Mouse (Mus musculus): ENCODE results near the gene Gbf1. TPM values are rescaled to one million over a fixed set of nuclear protein-coding genes. Genes with fewer than 3 reads are reported as not detected.
A peak's percentile ranks its signal among the peaks of the same experiment; 100 is the strongest.

Gene Gbf1
- polyA plus RNA-seq, 1 experiment from 2014 or later, result 18.3 TPM

DNA sequence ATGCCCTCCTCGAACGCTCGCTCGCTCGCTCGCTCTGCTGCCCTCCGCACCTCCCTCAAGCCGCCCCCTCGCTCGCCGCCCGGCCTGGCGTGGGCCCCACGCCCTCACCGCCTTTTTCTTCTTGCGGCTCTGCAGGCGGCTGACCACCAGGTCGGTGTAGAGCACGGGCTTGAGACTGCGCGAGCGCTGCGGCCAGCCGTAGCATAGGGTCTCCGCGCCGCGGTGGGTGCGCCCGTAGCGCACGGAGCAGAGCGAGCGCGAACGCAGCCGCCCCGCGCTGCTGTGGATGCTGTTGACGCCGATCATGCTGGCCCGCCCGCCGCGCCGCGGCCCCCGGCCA is 165.2 kb downstream of the Gbf1 start:
- peak overlapping the region; percentile 66 for H3K4me2 ChIP-seq
- peak overlapping the region; percentile 44 for H3K4me3 ChIP-seq (replicated peaks)
- peaks cover 97% of the 10 kb centered on the region for H3K27me3 ChIP-seq
- no peaks in the 10 kb centered on the region for H3K36me3 ChIP-seq (replicated peaks)
- no peak overlapping the region for H3K27ac ChIP-seq (replicated peaks)
- no peaks in the 10 kb centered on the region for H3K9me3 ChIP-seq (replicated peaks)
- H3K9ac ChIP-seq, result no peak overlapping the region
- no peak for ATAC-seq (ENCODE audit: insufficient read depth)
- H3K4me1 ChIP-seq (replicated peaks), result peaks cover 67% of the 10 kb centered on the region
- 1% methylated on average over 47 of the region's 48 CpGs for WGBS (ENCODE audit: insufficient replicate concordance)

DNA sequence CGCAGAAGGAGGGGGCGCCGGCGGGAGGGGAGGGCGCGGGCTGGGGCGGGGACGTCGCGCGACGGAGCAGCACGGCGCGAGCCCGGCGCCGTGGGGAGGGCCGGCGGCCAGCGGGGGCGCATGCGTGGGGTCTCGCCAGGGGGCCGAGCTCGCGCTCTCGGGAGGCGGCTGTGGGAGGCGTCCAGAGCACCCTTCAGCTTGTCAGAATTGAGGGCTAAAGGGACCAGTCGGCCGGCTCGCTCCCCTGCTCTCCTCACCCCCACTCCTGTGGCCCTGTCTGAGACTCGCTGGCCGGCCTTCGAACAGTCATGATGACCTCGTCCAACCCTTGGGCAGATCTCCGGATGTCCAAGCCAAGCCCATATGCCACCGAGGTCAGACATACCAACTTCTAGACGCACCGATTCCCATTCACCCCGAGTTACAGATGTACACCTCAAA is 165.7 kb downstream of the Gbf1 start:
- ATAC-seq (ENCODE audit: insufficient read depth), result no peak
- H3K4me1 ChIP-seq (replicated peaks), result peaks cover 62% of the 10 kb centered on the region
- no peaks in the 10 kb centered on the region for H3K36me3 ChIP-seq (replicated peaks)
- H3K27me3 ChIP-seq, result peaks cover 100% of the 10 kb centered on the region
- H3K27ac ChIP-seq (replicated peaks), result no peak overlapping the region
- no peak overlapping the region for H3K9ac ChIP-seq
- 2% methylated on average over 41 of the region's 42 CpGs for WGBS (ENCODE audit: insufficient replicate concordance)
- H3K4me2 ChIP-seq, result peak overlapping the region; percentile 66
- no peaks in the 10 kb centered on the region for H3K9me3 ChIP-seq (replicated peaks)
- H3K4me3 ChIP-seq (replicated peaks), result peak overlapping the region; percentile 44

DNA sequence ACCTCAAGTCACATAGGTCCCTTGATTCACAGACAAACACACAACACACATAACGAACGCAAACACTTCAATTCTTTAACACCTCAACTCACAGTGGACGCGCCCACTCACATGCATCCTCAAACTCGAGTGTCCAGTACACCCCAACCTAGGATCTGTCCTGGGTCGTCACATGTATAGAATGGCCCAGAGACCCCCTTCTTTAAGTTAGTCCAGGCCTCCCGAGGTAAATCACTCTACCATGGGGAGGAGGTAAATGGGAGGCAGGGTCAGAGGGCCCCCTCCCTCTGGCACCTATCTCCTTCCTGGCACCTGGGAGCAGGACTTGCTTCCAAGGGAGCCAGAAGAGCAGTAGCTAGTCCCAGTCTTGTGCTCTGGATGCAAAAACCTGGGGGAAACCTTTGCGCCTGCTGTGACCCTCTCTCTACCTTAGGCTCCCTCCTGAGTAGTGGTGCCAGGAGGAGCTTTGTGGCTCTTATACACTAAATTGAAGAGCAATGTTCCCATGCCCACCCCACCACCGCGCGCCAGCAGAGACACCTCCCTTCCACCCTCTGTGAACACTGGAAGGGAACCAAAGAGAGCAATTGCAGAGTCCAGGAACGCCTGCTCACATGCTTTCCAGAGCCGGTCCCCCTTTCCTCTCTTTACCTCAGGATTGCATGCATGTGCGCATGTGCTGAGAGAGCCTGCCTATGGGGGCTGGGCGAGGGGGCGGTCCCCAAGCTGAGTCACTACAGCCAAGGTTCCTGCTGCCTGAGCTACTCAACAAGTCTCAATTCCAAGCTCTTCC is 166.5 kb downstream of the Gbf1 start:
- Histone ChIP-seq H3K4me3 (replicated peaks) (no peak overlapping the region), H3K9me3 (replicated peaks) (no peaks in the 10 kb centered on the region), H3K9ac (no peak overlapping the region), H3K27me3 (peaks cover 100% of the 10 kb centered on the region), H3K36me3 (replicated peaks) (no peaks in the 10 kb centered on the region), H3K27ac (replicated peaks) (no peak overlapping the region), H3K4me2 (0 out of 2 replicates have a peak overlapping the region, but pooled peaks have one; percentile 15), H3K4me1 (replicated peaks) (peaks cover 54% of the 10 kb centered on the region)
- ATAC-seq (ENCODE audit: insufficient read depth), result no peak
- WGBS (ENCODE audit: insufficient replicate concordance), result 11% methylated on average over 16 of the region's 16 CpGs

DNA sequence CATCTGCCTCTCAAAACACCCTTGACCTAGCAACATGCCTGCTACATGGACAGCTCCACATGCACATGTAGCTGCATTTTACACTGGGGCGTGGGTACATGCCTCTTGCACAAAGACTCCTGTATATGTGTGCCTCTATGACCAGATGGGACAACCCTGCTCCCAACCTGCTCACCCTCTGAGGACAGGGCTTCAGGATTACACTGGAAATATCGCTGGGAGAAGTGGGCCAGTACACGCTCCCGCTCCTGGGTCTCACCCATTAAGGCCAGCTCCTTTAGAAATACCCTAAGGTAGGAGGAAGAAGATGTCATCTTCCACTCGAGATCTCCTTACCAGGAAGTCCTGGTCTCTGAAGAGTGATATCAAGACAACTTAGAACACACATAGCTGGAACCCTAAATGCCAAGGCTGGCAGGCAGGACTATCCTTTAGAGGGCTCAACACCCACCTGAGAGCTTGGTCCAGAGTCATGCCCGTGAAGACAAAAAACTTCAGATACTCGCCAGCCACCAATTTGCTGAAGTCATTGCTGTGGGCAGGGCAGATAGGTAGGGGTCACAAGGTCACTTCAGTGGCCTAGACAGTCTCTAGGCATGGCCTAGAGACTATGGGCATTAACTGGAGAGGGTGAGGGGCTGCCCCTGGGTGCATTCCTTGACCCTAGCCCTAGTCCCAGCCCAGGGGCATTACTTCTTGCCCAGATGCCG is 167.9 kb downstream of the Gbf1 start:
- peaks cover 100% of the 10 kb centered on the region for H3K27me3 ChIP-seq
- no peak overlapping the region for H3K27ac ChIP-seq (replicated peaks)
- H3K9ac ChIP-seq, result no peak overlapping the region
- no peaks in the 10 kb centered on the region for H3K9me3 ChIP-seq (replicated peaks)
- 59% methylated on average over 8 of the region's 8 CpGs for whole genome bisulfite sequencing (ENCODE audit: insufficient replicate concordance)
- H3K4me2 ChIP-seq, result no peak overlapping the region
- no peak for ATAC-seq (ENCODE audit: insufficient read depth)
- H3K36me3 ChIP-seq (replicated peaks), result no peaks in the 10 kb centered on the region
- no peak overlapping the region for H3K4me3 ChIP-seq (replicated peaks)
- peaks cover 40% of the 10 kb centered on the region for H3K4me1 ChIP-seq (replicated peaks)

DNA sequence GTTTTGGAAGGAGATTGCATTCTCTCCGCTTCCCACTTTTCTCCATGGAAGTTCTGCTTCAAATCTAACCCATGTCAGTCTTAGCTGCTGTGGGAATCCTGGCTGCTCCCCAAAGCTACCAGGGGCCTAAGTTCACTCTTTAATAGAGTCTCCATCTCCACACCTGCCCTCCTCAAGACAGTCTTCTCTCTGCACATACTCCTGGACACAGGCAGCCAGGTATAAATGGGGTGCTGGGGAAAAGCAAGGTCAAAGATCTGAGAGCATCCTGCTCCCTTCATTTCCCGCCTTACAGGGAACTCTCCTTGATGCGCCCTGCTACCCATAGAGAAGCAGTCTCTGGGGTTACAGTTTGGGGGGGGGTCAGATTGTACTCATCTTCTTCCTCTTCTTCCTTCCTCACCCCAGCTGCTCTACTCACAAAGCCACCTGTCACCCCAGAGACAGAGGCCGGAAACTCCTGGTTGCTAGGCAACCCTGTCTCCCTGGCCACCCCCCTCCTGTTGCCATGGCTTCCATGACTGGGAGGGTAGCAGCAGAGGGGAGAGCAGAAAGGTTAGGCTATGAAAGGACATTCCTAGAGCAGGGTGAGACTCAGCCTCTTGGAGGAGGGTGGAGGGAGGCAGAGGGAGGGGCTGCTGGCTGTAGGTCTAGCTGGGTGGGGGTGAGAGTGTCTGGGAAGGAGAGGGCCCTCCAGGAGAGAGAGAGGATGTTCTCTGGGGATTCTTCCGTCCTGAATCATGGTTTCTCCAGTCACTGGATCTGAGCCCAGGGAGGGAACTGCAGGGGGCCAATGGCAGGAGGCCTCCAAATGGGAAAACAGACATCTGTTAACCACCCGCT is 169.0 kb downstream of the Gbf1 start:
- Histone ChIP-seq H3K36me3 (replicated peaks) (no peaks in the 10 kb centered on the region), H3K9me3 (replicated peaks) (no peaks in the 10 kb centered on the region), H3K27me3 (peaks cover 100% of the 10 kb centered on the region), H3K27ac (replicated peaks) (no peak overlapping the region), H3K4me3 (replicated peaks) (no peak overlapping the region), H3K4me2 (no peak overlapping the region), H3K4me1 (replicated peaks) (peaks cover 30% of the 10 kb centered on the region), H3K9ac (no peak overlapping the region)
- 21% methylated on average over 6 of the region's 6 CpGs for WGBS (ENCODE audit: insufficient replicate concordance)
- ATAC-seq (ENCODE audit: insufficient read depth), result no peak

DNA sequence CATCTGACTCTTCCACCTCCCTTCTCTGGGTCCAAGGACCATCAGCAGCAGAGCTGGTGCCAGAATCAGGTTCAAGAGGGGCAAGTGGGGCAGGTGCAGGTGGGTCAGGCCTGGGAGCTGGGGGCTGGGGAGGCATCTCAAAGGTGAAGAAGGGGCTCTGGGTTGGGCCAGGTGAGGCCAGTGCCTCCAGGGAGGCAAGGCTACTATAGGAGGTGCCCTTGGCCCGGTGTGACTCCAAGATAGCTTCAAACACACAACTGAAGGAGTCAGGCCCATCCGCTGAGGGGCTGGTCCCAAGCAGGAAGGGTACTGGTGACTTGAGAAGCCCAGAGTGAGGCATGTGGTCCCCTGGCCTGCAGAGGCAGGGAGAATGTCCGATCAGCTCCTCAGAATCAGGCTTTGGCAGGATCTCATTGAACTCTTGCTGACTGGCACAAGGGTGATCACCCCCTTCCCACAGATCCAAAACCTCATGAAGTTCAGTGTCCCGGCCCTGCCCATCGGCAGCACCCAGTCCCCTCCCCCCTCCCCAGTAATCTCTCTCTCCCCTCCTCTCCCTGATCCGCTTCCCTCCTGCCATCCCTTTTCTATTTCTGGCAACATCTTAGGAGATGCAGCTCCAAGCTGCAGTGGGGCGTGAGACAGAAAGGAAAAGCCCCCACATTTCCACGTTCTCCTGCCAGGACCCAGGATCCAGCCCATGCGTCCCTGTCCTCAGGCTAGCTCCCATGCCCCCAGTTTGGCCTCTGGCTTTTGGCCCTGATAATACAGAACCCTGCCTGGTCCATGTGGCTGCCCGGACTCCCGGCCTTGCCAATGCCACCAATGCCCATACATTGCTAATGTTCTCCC is 170.1 kb downstream of the Gbf1 start:
- peaks cover 100% of the 10 kb centered on the region for H3K27me3 ChIP-seq
- H3K9ac ChIP-seq, result no peak overlapping the region
- H3K4me3 ChIP-seq (replicated peaks), result no peak overlapping the region
- H3K27ac ChIP-seq (replicated peaks), result no peak overlapping the region
- no peaks in the 10 kb centered on the region for H3K36me3 ChIP-seq (replicated peaks)
- no peak overlapping the region for H3K4me2 ChIP-seq
- 37% methylated on average over 11 of the region's 11 CpGs for WGBS (ENCODE audit: insufficient replicate concordance)
- no peak for ATAC-seq (ENCODE audit: insufficient read depth)
- H3K4me1 ChIP-seq (replicated peaks), result peaks cover 30% of the 10 kb centered on the region
- H3K9me3 ChIP-seq (replicated peaks), result no peaks in the 10 kb centered on the region

DNA sequence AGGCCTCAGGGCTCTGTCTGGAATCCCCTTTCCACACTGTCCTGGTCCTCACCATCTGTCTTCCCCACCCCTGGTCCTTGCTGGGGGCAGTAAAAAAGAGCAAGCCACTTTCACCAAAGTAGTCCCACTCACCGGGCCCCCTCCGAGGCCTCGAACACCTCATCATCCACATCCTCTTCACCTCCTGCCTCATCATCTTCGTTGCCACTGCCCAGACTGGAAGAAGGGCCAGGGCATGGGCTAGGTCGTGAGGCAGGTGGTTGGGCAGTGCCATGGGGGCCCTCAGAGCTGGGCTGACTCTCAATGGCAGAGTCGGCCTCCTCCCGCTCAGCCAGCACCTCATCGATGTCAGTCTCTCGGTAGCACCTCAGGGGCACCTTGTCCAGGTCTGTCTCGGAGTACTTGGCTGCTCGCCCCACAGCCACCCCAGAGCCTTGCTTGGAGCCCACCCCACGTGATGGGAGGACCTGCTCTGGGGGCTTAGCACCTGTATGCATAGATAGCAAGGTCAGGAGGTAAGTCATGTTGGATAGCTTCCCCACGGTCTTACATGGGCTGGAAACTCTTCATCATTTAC is 170.8 kb downstream of the Gbf1 start:
- H3K36me3 ChIP-seq (replicated peaks), result no peaks in the 10 kb centered on the region
- 56% methylated on average over 13 of the region's 13 CpGs for WGBS (ENCODE audit: insufficient replicate concordance)
- H3K27ac ChIP-seq (replicated peaks), result no peak overlapping the region
- H3K27me3 ChIP-seq, result peaks cover 98% of the 10 kb centered on the region
- peaks cover 30% of the 10 kb centered on the region for H3K4me1 ChIP-seq (replicated peaks)
- ATAC-seq (ENCODE audit: insufficient read depth), result no peak
- no peaks in the 10 kb centered on the region for H3K9me3 ChIP-seq (replicated peaks)
- no peak overlapping the region for H3K4me2 ChIP-seq
- no peak overlapping the region for H3K4me3 ChIP-seq (replicated peaks)
- H3K9ac ChIP-seq, result no peak overlapping the region

DNA sequence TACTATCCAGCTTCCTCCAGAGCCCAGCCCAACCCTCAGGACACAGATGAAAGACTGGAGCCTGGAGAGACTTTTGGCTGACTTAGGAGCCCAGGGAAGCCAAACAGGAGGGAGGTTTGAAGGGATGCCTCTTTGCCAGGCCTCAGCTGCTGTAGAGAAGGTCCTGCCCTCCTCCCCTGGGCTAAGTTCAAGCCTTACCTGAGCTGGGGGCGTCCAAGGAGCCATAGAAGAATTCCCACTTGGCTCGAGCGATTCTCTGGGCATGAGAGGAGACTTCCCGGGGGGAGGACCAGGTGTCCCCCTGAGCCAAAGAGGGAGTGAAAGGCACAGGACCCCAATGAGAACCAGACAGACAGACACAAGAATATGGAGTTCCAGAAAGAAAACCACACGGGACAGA is 171.4 kb downstream of the Gbf1 start:
- peaks cover 93% of the 10 kb centered on the region for H3K27me3 ChIP-seq
- ATAC-seq (ENCODE audit: insufficient read depth), result no peak

DNA sequence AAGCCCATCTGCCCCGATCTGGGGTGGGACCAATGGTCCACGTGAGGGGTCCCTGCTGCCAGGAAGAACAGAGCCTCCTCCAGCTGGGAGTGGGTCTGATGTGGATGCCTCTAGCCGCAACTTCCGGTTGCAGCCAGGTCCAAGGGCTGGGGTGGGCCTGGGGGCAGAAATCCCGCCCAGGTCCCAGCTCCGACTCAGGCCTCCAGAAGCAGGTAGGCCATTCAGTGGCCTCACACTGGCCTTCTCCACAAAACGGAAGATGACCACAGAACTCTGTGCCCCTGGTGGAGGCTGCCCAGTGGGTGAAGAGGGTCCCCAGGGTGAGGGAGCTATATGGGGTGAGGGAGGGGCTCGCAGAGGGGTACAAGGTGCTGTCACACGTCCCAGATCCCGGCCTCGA is 172.1 kb downstream of the Gbf1 start:
- no peaks in the 10 kb centered on the region for H3K9me3 ChIP-seq (replicated peaks)
- no peaks in the 10 kb centered on the region for H3K36me3 ChIP-seq (replicated peaks)
- H3K4me3 ChIP-seq (replicated peaks), result no peak overlapping the region
- 41% methylated on average over 11 of the region's 11 CpGs for WGBS (ENCODE audit: insufficient replicate concordance)
- H3K4me1 ChIP-seq (replicated peaks), result peaks cover 29% of the 10 kb centered on the region
- no peak overlapping the region for H3K9ac ChIP-seq
- peaks cover 92% of the 10 kb centered on the region for H3K27me3 ChIP-seq
- no peak overlapping the region for H3K4me2 ChIP-seq
- ATAC-seq (ENCODE audit: insufficient read depth), result no peak
- H3K27ac ChIP-seq (replicated peaks), result no peak overlapping the region

More for the DNA sequence above, 171.4 kb downstream of the Gbf1 start:
- Histone ChIP-seq H3K4me3 (replicated peaks) (no peak overlapping the region), H3K4me1 (replicated peaks) (peaks cover 29% of the 10 kb centered on the region), H3K36me3 (replicated peaks) (no peaks in the 10 kb centered on the region), H3K4me2 (no peak overlapping the region), H3K27ac (replicated peaks) (no peak overlapping the region), H3K9ac (no peak overlapping the region), H3K9me3 (replicated peaks) (no peaks in the 10 kb centered on the region)
- 46% methylated on average over 5 of the region's 5 CpGs for WGBS (ENCODE audit: insufficient replicate concordance)

DNA sequence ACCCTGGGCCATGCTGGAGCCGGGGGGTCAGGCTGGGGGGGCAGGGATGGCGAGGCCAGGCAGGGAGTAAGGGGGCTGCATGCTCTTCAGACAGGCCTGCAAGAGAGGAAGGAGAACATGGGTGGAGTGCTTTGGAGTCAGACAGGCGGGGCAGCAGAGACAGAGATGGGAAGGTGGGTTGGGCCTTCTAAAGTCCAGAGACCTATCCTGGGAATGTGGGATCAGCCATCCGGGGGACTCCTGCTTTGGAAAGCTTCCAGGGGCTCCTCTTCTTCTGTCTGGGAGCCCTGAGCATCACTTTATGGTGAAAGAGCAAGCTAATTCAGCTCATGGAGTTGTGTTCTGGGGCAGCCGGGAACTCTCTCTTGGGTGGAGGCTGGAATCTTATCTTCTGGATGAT is 172.6 kb downstream of the Gbf1 start:
- WGBS (ENCODE audit: insufficient replicate concordance), result 34% methylated on average over 5 of the region's 5 CpGs
- Histone ChIP-seq H3K36me3 (replicated peaks) (no peaks in the 10 kb centered on the region), H3K27me3 (peaks cover 86% of the 10 kb centered on the region), H3K4me1 (replicated peaks) (peaks cover 34% of the 10 kb centered on the region), H3K9me3 (replicated peaks) (no peaks in the 10 kb centered on the region), H3K4me3 (replicated peaks) (no peak overlapping the region), H3K9ac (no peak overlapping the region), H3K4me2 (no peak overlapping the region), H3K27ac (replicated peaks) (no peak overlapping the region)
- no peak for ATAC-seq (ENCODE audit: insufficient read depth)

All from liver, embryonic 15.5 days (tissue).